Mouse (Mus musculus) spleen, postnatal 36 days (tissue): ENCODE data around the gene Mybbp1a.

Experiments
- DNase-seq, 2 experiments: peaks; one replicate each; pipeline ENCODE4 v3.0.0; 2022; ENCODE audit warnings: low spot score in 2 of 2, mixed read lengths in 1 of 2

Mybbp1a gene

GRCm38 (mm10) chr11:72440965-72441664, at the start of gene Mybbp1a:
TSS of gene Mybbp1a (plus strand) at chr11:72441355.
- DNase-seq: peak; percentile 97

DNA sequence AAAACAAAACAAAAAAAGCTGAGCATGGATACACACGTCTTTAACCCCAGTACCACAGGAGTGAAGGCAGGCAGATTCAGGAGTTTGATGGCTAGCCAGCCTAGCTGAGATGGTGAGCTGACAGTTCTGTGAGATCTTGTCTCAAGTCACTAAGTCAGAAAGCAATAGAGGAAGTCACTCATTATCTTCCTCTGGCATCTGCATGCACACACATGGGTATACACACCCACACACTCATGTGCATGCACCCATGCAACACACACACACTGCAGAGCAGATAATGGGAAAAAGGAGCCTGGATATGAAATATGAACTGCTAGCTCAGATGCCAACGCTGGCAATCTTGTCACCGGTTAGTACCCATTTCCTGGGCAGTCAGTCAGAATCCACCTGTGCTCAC, 47.9 kb upstream of the Mybbp1a start:
- DNase-seq: no peak

GRCm38 (mm10) chr11:72393669-72394068, 47.5 kb upstream of the Mybbp1a start:
- DNase-seq: no peak

GRCm38 (mm10) chr11:72394694-72395093, 46.5 kb upstream of the Mybbp1a start:
- DNase-seq: no peak

- no peak for DNase-seq
These were observed 45.5 kb upstream of the Mybbp1a start for GRCm38 (mm10) chr11:72395652-72396051.

DNA sequence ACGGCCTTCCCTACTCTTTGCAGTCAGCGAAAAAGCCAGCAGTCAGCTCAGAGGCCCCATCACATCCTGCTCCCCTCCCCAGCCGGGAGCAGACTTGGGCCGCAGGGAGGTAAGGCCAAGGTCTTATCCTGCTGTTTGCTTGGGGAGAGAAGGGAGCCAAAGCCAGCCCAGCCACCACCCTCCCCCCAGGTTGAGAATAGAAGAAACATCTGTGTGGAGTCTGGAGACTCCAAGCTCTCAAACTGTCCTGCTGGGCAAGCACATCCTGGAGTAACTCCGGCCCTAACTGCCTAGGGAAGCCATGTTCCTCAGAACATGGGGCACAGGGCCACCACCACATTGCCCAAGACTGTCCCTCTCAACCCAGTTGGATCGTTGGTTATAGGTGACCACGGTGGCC, 44.5 kb upstream of the Mybbp1a start:
- no peak for DNase-seq

- peak in 1 of 2 experiments; percentile 31 for DNase-seq
These were observed 44.1 kb upstream of the Mybbp1a start for GRCm38 (mm10) chr11:72397072-72397471.

DNA sequence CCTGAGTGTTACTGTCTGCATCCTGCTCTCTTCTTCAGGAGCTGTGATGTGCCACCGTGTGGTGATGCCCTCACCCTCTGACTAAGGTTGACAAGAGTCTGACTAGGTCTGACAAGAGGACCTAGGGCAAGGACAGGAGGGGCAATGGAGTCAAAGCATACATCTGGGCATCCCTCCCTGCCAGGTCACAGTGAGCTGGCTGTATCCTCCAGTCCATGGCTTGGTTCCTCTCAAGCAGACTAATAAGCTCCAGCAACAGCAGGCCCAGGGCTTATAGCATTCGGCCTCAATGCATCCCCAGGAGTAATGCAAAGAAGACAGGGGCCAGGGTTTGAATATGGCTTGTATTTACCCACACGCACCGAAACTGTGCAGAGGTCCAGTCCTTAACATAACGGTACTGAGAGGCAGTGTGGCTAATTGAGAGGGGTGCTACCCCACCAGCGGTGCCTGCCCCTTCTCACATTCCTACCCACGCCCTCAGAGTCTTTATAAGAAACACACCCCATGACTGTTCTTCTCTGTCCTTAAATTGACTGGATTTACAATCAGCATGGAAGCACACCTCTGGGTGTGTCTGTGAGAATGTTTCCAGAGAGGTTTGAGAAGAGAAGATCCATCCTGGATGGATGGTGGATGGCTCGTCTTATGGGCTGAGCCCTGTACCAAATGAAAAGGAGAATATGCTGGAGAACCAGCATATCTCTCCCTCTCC, 43.2 kb upstream of the Mybbp1a start:
- no peak for DNase-seq

GRCm38 (mm10) chr11:72401068-72401467, 40.1 kb upstream of the Mybbp1a start:
- no peak for DNase-seq

DNA sequence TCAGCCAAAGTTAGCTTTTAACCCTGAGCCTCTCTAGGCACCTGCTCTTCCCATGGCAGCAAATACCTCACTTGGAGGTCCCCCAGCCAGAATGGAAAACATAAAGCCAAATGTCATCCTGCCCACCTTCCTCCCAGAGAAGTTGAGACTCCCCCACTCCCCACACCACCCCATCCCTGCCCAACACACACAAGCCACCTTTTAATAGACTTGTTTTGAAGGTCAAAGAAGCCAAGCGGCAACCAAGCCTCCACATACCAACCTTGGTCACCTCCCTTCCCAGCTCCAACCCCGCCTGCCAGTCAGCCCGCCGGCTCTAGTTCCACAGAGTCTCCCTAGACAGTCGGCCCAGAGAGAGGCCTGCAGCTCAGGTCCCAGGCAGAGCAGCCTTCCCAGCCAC, 39.1 kb upstream of the Mybbp1a start:
- DNase-seq: no peak

- no peak for DNase-seq
These were observed 38.2 kb upstream of the Mybbp1a start for GRCm38 (mm10) chr11:72402969-72403368.

DNA sequence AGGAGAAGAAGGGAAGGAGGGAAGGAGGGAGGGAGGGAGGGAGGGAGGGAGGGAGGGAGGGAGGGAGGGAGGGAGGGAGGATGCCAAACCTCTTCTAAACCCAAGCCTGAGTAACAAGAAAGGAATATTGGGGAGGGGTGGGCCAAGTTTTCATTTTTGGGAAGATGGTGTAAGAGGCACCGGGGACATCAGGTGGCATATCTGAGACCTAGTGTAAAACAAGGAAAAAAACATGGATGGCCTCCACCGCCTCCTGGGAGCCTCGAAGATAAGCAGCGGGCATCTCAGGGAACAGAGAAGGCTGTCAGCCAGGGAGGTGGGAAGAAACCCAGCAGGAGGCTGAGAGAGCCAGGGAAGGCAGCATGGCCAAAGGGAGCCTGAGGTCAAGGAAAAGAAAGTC, 35.6 kb upstream of the Mybbp1a start:
- no peak for DNase-seq

DNA sequence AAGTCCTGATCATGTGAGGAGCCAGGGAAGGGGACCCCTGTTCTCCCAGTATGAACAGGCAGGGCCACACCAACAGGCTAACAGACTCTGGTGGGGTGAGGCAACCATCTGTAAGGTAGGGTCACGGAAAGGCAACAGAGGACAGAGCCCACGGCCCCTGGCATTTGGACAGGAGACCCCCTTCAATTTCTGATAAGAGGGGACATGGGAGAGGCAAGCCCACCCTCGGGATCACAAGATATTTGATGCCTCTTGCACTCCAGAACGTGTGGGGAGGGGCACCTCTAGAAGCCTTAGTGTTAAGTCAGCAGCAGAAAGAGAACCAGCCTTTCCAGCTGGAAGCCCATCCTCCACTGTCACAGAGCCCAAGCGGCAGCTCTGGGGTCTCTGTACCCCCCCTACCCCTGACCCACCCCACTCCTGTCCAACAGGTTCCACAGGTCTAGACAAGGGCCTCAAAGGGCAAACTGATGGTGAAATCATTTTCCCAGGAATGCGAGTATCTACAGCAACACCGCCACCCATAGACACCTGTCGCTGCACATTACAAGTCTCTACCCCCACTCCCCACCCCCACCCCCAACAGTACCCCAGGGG, 35.0 kb upstream of the Mybbp1a start:
- DNase-seq: no peak

- DNase-seq: no peak
These were observed 34.1 kb upstream of the Mybbp1a start for GRCm38 (mm10) chr11:72407081-72407480.

GRCm38 (mm10) chr11:72407574-72407973, 33.6 kb upstream of the Mybbp1a start:
- DNase-seq: no peak

- DNase-seq: no peak
These were observed 32.5 kb upstream of the Mybbp1a start for GRCm38 (mm10) chr11:72408451-72409170.

DNA sequence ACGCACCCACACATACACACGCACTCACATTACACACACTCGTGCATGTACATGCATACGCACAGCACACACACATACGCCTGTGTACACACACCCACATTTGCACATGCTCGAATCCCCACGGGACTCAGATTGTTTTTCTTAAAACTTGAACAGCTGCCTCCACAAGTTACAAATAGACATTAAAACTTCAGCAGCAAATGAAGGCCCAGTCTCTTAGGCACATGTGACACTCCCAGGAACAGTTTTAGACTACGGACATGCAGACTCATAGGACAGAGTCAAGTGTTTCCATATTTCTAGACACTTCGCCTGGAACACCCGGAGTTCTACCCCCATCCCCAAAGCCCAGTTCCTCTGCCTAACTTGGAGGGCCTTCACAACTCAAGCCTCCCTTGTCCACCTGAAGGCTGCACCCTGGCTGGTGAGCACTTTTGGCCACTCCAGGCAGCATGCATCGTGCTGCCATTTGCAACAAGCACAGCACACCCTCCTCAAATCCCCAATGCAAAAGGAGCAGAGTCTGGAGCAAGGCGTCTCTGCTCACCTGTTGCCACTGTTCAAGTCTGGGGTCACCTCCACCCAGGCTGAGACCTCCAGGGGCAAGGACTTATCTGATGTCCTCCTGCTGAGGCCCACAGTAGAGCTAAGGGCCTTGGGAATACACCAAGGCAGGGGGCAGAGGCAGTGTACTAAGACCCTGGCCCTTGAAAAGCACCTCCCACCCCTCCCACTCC, 31.3 kb upstream of the Mybbp1a start:
- DNase-seq: no peak

DNA sequence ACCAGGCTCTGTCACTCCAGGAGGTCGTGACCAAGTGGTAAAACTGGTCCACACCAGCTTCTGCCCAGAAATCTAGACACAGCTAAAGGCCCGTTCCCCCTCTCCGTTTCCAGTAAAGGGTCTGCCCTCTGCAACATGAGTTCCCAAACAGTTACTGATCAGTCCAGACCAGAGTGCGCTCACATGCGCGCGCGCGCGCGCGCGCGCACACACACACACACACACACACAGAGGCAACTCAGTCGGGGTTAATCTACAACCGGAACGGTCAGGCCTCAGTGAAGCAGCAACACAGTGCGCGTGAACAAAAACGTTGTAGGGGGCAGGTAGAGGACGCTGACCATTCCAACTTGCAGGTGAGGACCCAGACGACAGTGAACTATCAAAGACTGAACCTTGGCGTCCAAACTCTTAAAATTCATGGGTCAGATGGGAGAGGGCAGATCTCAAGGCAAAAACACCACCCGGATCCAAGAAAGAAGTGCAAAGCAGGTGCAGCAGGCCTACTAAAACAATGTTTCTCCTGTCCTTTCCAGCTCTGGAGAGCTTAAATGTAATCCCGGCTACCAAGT, 30.5 kb upstream of the Mybbp1a start:
- no peak for DNase-seq

DNA sequence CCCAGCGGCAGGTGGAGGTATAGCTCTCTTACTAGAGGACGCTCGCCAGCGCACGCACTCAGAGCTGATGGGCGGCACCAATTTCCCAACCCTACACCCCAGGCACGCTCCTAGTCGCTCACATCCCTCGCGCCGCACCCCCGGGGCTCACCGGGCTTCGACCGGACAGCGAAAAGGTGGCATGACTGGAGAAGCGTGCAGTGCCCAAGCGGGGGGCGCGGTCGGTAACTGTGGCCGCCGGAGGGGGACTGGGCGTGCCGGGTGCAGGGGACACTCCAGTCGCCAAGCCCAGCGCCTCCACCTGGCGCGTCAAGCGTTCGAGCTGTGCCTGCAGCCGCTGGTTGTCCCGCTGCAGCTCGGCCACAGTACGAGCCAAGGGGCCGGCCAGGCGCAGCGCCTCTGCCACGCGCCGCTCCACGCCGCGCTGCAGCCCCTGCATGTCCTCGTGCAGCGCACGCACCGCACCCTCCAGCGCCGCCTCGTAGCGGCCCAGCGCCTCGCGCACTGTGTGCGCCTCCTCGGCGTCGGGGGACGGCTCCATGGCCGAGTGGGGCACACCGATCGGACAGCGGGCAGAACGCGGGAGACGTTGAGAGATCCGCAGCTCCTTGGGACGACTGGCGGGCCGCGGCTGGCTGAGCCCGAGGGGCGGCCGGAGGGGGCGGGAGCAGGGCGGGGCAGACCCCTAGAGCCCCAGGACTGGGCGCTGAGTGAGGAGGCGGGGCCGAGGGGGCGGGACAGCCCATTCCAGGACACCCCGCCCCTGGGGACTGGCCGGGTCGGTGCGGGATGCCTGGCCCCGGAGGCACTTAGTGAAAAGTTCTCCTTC, 29.8 kb upstream of the Mybbp1a start, which contains the start of gene Smtnl2:
Gene Smtnl2 (minus strand): TSS at position 621 of the 829 bp plus-strand sequence.
- DNase-seq: peak; percentile 48 to 50

GRCm38 (mm10) chr11:72411945-72412344, 29.2 kb upstream of the Mybbp1a start:
- no peak for DNase-seq
